Mouse (Mus musculus) thymus, postnatal 10 days (tissue): ENCODE results near the gene Cdh24.

Experiments
- DNase-seq, 2 experiments: peaks; one replicate each; pipeline ENCODE4 v3.0.0; 2021; ENCODE audit warnings: low spot score in 2 of 2

Gene Cdh24

DNA sequence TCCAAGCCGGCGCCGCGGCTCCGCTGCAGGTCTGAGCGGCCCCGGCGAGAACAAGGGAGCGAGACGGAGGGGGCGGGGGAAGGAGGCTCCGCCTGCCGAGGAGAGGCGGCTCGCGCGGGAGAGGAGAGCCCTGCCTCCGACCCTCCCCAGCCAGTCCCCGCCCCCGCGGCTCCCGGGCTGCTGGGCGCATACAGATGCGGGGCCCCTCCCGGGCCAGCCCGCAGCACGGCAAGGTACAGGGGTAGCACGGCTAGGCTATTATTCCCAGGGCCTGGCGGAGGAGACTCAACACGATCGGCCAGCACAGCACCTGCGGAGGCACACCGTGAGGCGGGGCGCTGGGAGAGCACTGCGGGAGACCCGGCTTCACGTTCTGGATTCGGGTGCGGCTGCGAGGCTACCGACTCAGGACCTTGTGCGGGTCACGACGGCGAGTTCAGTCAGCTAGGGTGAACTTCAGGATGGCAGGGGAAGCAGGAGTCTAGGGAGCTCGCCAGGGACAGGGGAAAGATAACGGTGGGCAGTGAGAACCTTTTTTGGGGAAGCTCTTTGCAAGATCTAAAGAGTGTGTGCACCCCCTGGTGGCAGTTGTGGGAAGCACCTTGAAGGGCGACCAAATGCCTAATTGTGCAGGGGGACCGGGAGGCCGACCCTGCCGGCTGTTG, at the start of gene Cdh24:
Cdh24 (minus strand) TSS at position 60 of the 665 bp plus-strand sequence.
- peak; percentile 90 to 94 for DNase-seq

DNA sequence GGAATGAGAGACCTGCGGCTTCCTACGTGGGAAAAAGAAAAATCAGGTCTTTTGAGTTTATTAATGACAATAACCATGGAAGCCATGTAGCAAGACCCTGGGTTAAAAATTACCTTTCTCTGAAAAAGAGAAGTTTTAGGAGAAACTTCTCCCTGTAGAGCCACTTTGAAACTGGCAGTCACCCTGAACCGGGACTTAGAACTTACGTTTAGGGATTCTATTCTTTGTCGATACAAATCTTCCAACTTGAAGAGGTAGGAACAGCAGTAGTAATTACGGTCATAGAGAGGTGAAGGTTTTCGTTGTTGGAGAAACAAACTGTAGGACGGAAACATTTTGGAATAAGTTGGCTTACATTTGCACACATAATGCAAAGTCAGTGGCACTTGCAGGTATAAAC, 46.1 kb upstream of the Cdh24 start:
- DNase-seq: no peak

DNA sequence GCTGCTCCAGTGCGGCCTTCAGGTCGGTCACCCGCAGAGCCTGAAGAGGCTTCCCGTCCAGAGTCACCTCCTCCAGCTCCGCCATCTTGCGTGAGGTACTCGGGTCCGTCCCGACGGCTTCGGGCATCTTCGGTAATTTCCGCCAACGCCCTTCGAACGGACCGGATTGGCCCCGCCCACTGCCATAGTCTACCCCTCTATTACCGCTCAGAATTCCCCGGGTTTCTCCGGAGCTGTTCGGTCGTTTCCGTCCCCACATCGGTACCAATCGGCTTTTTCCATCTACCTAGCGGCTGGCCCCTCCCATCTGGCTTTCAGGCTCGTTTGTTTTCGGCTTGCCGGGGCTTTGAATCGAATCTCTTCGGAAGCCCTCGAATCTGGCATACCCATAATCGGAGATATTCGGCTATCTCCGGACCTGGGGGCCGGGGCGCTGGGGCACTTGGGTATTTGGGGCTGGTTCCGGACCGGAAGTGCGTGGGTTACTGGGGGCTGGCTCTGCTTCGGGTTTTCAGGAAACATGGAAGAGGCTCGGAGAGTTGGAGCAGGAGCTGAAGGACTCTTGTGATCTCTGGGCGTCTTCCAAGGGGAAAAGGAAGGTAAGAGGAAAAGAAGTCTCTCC, 45.5 kb upstream of the Cdh24 start, which contains the start of gene Acin1:
Acin1 (minus strand) TSS at position 410 of the 622 bp plus-strand sequence.
- peak; percentile 100 for DNase-seq

- DNase-seq: peak; percentile 73 to 78
Measured at GRCm38 (mm10) chr14:54686063-54686521, 44.9 kb upstream of the Cdh24 start, which contains the start of gene 1700123O20Rik. 1700123O20Rik (plus strand) TSS chr14:54686216.

- no peak for DNase-seq
Measured at GRCm38 (mm10) chr14:54685471-54685870, 44.3 kb upstream of the Cdh24 start.

DNA sequence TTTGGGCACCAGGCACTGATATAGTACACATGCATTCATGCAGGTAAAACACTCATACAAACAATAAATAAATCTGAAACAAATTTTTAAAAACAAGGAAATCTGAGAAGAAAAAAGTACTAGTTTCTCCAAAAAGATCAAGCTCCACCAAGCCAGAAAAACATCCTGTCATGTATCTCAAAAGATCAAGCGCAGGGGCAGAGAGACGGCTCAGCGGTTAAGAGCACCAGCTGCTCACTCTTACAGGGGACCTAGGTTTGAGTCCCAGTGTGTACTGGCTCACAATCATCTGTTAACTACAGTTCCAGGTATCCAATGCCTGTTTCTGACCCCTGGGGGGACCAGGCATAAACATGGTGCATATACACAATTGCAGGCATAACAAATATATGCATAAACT, 41.2 kb upstream of the Cdh24 start:
- no peak for DNase-seq

DNA sequence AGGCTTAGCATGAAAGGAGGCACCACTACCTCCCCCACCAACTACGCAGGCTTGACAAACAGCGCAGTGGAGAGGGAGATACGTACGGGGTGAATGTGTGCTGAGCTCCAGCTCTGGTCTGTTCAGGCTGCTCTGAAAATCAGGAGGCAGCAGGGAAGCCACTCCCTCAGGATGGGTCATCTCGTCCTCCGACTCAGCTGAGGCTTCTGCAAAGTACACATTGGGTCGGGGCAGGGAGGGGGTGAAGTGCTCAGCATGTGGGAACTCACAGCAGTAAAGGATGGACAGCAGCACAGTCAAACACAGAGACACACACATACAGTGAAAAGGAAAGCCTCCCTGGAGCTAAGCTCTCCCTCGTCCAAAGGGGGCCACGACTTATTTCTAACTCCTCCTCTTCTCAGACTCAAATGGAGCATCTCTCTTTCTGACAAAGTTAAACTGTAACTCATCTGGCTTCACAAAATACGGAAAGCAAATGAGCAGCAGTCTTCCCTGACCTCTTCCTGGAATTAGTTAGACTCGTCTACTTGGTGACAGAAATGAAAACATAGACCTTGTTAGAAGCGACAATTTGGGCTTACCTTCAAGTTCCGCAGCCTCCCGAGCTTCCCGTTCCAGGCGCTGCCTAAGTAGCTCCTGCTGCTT, 37.6 kb upstream of the Cdh24 start:
- DNase-seq: no peak

DNA sequence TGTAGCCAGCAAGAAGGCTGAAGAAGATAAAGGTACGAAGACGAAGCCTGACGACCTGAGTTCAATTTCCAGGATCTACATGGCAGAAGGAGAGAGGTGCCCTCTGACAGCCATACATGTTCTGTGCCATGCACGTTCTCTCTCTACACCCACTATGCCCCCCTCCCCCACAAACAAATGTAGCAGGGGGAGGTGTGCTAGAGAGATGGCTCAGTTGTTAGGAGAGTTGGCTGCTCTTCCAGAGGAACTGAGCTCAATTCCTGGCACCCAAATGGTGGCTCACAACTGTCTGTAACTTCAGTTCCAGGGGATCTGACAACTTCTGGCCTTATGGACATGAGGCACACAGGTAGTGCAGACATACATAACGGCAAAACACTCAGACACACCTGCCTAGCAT, 35.1 kb upstream of the Cdh24 start:
- no peak for DNase-seq

DNA sequence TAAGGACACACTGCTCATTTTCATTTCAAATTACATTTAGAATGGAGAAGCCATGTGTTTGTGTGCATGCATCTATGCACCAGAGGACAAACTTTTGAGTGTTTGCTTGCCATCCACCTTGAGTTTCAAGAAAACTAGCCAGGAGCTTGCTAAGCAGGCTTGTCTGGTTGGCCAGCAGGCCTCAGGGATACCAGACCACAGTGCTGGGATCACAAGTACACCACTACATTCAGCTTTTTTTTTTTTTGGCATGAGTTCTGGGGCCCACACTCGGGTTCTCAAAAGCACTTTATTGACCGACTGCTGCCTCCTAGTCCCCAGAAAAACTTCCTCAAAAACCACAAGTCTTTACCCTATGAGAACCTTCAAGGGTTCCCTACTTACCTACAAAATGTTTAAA, 33.2 kb upstream of the Cdh24 start:
- DNase-seq: no peak

DNA sequence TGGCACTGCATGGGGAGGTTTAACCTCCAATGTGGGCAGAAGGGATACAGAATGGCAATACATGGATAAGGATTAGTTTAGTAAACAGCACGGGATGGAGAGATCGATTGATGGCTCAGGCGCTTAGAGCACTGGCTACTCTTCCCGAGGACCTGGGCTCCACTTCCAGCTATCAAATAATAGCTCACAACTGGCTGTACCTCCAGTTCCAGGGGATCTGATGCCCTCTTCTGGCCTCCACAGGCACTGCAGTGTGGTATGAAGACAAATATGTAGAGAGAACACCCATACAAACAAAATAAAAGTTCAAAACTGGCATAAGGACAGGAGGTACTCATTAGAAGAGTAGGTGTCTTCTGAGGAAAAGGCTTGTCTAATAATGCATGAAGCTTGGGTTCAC, 28.2 kb upstream of the Cdh24 start:
- peak in 1 of 2 experiments; percentile 59 for DNase-seq

DNA sequence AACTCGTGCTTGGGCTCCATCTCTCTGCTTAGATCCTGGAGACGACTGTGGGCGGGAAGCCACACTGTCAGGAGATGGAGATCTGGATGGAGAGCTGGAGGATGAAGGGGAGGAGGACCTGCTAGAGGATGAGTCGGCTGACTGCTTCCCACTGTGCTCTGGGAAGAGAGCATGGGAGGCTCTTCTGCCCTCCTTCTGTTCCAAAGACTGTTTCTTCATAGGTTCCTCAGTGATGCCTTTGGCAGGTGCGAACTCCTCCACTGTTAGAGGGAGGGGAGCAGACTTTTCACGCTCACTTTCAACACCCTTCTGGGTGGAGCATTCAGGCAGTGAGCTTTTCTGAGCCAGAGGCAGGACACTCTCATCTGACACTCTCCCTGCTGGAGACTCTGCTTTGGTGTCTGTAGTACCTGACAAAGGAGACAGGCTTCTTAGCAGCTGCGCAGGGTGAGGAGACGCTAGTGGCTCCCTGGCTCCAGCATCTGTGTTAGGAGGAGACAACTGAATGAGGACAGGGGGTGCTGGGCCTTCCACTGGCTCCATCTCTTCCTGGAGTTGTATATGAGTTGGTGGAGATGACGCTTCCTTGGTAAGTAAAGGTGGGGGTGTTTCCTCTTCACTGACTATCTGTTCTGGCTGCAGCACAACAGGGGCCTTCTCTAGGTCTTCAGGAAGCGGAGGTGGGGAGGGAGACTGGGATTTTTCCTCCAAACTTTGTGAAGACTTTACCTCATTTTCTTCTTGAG, 23.5 kb upstream of the Cdh24 start:
- no peak for DNase-seq

GRCm38 (mm10) chr14:54660009-54660408, 18.8 kb upstream of the Cdh24 start:
- peak in 1 of 2 experiments; percentile 52 for DNase-seq

- peak; percentile 72 to 80 for DNase-seq
Measured at GRCm38 (mm10) chr14:54653496-54653895, 12.3 kb upstream of the Cdh24 start.

- no peak for DNase-seq
Measured at GRCm38 (mm10) chr14:54652787-54653186, 11.6 kb upstream of the Cdh24 start.

GRCm38 (mm10) chr14:54651556-54651955, 10.4 kb upstream of the Cdh24 start:
- no peak for DNase-seq

DNA sequence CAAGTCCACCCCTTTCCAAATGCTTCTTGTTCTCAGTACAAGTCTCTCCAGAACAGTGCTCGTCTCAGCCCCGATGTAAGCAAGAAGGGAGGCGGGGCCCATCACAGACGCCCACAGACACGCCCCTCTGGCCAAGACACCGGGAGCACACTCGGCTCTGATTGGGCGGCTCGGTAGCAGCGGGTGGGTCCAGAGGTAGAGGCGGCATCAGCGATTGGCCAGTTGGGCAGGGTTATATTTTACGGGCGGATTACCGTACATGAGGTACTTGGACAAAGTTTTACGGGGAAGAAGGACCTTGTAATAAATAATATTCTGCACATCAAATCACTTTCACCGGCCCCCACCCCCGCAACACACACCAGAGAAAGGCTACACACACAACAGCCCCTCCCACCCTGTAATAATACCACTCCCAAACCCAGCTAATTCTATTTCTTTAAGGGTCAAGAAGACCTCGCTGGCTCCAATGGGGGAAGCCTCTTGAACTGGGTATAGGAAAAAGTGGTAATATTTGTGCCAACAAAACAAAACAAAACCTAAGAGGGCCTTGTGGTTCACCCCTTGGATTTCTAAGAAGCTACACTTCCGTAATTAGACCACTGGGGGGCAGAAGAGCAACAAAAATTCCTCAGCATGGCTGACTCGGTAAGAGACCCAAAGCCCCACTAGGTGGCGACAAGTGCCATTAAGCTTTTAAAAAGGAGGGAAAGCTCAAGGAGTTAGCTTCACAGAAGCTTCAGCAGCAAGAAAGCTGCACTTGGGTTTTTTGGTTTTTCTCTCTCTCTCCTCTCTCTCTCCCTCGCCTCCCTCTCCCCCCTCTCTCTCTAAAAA, 9.7 kb upstream of the Cdh24 start:
- peak; percentile 79 to 92 for DNase-seq

DNA sequence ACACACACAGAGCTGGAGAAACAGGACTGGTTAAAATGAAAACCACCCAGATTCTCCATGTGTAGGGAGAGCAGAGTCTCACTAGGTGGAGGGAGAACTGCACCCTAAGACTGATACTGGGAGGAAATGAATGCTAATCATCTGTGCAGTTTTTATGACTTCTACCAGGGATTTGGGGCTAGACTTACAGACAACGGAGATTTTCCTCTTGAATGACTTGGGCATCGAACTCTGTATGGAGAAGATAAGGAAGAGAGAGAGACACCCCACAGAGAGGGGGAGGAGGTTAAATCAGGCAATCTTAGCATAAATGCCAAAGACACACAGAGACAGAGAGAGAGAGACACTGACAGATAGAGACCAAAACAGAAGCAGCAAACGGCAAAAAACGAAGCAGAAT, 6.7 kb upstream of the Cdh24 start:
- no peak for DNase-seq

GRCm38 (mm10) chr14:54646898-54647636, 5.9 kb upstream of the Cdh24 start:
- DNase-seq: no peak

GRCm38 (mm10) chr14:54646455-54646854, 5.3 kb upstream of the Cdh24 start:
- DNase-seq: no peak

DNA sequence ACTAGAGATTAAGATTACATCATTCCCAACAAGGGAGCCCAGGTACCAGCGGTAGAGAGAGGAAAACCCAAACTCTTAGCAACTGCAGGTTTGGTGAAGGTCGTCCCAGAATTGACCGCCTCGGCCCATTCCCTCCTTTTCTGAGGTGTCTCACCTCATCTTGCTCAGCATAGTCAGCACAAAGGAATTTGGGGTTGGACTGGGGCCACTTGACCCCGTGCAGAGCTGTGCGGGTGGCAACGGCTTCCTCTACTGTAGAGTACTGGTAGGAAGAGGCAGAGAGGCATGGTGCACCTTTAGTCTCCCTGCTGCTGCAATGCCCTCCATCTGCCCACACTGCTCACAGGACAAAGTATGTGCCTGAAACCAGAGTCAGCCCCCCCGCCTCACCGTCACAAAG, 3.1 kb upstream of the Cdh24 start:
- no peak for DNase-seq
